Mouse (Mus musculus) monocyte, adult 2 months (primary cell): ENCODE results near the gene Dirc2.
A peak's percentile ranks its signal among the peaks of the same experiment; 100 is the strongest.

Experiments
- DNase-seq, 2 experiments: peaks; one replicate each; pipeline ENCODE4 v3.0.0; 2022; ENCODE audit warnings: low spot score in 2 of 2, low read depth in 1 of 2

The Dirc2 gene

DNA sequence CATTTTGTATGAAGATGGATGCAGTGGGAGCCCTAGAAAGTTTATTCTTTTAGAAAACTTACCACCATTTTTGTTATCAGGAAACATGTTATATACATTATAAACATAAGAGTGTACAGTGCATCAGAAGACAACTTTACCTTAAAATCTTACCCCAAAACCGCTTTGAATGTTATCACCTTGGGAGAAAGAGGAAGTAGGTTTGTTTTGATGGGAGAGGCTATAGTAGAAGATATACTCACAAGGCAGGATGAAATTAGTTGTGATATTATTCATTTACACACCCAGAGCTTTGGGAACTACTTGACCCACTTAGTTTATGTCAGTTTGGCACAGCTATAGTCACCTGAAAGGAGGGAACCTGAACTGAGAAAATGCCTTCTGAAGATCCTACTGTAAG, 6.7 kb upstream of the Dirc2 start:
- DNase-seq, result no peak

DNA sequence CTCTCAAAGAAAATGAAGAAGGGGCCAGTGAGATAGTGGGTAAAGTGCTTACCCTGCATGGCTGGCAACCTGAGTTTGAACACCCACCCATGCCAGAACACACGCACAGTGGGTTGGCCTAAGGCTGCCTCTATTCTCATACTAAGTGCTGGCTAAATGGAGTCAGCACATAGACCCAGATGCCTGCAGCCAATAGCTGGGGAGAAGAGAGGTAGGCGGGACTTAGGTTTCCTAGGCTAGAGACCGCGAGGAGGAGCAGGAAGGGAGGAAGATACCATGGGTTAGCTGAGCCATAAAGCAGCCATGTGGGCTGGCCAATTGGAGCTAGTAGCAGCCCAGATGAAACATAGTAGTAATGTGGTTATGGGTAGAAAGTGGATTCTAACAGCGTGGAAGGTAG, 3.4 kb upstream of the Dirc2 start:
- DNase-seq, result no peak

DNA sequence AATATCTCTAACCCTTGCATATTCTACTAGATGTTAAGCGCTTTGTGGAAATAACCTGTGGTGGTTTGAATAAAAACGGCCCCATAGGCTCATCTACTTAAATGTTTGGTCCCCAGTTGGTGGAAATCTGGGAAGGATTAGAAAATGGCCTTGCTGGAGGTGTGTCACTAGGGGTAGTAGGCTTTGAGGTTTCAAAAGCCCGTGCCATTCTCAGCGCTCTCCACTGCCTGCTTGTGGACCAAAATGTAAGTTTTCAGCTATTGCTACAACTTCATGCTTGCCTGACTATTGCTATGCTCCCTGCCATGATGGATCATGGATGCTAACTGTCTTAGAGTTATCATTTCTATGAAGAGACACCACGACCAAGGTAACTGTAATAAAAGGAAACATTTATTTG, 2.5 kb upstream of the Dirc2 start:
- no peak for DNase-seq

DNA sequence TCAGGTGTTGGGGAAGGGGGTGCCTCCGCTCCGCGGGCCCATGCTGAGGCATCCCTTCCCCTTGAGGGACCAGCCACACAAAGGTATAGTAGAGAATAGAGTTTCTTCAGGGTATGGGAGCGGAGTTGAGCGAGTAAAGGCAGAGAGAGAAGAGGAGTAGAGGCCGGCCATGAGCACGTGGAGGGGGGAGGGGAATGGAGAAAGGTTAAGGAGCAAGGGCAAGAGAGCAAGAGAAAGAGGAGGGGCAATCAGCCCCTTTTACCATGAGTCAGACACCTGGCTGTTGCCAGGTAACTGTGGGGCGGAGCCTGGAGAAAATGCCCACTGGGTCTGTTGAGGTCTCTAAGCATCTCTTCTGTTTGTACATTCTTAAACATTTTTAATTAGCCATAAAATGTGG, 2.0 kb upstream of the Dirc2 start:
- DNase-seq, result no peak

DNA sequence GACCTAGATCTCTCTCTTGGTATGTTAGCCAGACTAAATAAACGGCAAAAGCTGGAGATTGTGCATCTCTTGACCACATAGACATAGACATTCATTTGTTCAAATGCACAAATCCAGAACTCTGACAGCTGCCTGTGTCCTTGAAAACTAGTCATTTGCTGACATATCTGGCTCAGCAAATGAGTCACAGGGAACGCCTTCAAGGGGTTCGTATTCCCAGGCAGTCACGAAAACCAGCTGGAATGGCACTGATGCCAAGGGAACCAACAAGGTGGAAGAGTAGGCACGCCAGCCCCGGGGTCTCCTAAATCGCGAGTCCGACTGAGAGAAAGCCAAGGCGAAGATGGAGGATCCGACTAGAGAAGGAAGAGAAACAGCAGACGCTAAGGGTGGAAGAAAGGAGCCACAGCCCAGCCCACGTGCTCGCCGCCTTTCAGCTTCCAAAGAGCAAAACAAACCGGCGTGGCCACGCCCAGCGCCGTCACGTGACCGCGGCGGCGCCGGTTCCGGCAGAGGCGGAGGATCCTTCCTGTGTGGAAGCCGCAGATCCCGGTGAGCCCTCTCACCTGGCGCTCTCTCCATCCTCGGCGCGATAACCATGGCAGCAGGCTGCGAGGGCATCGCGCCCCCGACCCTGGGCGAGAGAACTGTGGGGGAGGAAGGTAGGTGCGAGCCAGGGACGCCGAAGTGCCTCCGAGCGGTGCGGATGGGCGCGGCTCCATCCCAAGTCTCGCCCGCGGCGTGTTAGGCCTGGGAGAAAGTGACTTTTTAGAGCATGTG, 912 bp upstream of the Dirc2 start, which contains the start of gene Hspbap1:
Gene Hspbap1, plus strand, starts transcription at position 498 of the 780 bp plus-strand sequence.
- peak; percentile 74 to 87 for DNase-seq

DNA sequence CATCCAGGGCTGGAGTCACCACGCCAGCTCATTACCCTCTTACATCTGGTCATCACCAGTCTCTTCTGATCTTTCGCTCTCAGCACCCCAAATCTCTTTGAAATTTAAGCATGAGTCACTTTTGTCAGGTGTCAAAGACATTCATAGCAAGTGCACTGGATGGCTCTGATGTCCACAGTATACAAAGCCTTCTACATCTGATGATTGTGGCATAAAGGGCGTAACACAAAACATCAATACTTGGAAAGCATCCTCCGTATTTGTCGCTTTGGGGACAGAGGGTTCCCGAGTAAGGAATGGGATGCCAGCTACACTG, 729 bp downstream of the Dirc2 start:
- DNase-seq, result no peak

DNA sequence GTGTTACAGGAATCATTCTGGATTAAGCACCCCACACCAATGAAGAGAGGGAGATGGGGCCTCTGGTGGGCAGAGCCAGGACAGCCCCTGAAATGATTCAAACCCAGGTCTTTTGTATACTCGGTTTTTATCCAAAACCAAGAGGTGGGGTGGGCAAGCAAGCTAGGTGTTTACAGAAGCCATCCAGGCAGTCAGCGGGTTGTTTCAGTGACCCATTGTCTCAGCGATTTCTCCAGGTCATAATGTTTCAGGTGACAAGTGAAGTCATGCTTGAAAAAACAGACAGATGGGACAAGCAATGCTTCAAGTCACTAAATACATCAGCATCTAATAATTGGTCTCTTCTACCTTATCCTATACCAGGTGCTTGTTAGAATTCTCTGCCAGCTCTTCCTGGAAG, 2.8 kb downstream of the Dirc2 start:
- no peak for DNase-seq

DNA sequence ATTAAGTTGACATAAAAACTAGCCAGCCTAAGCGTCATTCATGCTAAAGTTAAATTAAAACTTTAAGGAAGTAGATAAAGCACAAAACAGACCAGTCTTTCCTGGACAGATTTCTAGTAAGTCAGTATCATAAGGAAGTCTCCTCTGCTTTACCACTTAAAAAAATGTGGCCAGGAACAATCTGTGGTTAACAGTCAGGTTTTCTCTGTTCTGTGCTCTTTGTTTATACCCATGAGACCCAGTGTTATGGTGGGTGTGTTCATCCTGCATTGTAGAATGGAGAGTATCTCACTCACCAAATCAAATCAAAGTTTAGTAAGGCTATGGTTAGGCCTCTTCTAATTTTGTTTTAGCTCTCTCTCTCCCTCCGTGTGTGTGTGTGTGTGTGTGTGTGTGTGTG, 3.7 kb downstream of the Dirc2 start:
- DNase-seq, result no peak

DNA sequence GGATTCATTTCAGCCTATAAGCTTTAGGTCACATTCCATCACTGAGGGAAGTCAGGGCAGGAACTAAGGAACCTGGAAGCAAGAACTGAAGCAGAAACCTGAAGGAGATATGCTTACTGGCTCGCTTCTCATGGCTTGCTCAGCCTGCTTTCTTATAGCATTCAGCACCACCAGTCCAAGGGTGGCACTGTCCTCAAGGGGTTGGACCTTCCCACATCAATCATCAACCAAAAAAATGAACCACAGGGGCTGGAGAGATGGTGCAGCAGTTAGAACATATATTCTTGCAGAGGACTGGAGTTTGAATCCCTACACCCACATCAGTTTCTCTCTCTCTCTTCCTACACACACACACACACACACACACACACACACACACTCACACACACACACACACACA, 4.2 kb downstream of the Dirc2 start:
- no peak for DNase-seq

DNA sequence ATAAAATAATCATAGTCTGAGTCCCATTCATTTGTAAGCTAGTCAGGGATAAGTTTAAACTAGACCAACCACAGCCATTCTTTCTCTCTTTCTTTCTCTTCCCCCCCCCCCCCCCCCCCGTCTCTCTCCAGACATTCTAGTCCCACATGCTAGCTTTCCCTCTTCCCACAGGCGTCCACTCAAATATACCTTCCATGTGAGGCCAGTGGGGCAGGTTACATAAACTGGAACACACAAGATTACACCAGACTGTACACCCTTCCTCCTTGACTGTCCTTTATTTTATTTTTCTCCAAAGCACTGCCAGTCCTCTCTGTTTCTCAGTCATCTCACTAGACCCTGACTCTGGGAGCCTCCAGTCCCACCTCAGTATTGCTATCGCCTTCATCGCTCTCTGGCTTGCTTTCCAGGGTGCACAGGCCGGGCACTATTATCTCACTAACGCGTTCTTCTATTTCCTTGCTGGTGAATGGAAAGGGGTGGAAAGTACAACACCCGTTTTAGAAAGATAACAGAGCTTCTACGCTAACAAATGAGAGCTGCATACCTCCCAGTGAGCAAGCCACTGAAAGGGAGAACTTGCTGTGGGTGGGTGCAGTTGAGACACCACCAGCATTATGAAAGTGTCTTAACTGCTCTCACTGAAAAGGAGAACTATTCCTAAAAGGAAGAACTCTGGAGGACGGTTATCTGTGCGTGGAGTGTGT, 5.4 kb downstream of the Dirc2 start:
- peak in 1 of 2 experiments; percentile 24 for DNase-seq

DNA sequence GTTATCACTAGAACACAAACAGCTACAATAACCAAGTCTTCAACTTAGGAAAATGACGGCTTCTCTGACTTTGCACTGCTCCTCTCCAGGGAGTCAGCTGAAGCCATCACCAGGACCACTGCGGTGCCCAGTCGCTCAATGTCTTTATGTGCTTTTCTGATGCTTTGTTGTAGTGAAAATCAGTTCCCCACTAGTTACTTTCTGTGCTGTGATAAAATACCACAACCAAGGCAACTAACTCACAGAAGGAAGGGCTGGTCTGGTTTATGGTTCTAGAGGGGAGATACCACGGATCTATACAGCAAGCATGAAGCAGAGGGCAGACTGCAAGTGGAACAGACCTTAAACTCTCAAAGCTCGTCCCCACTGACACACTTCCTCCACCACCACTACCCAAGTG, 9.8 kb downstream of the Dirc2 start:
- no peak for DNase-seq

DNA sequence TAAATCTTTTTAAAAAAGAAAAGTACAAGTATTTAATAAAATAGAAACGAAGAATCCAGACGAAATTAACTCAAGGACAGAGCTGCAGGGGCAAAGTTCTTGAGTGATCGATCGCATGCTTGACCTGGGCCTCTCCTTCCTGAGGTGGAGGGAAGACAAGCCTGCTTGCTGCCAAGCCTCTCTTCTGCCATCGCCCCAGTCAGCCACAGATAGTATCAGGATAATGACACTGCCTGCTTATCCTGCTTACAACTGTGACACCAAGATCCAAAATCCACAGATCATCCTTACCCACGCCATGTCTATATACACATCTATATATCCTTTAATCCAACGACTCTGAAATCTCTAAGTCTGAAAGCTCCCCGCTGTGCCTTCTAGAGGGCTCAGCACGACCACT, 12.5 kb downstream of the Dirc2 start:
- DNase-seq, result no peak

DNA sequence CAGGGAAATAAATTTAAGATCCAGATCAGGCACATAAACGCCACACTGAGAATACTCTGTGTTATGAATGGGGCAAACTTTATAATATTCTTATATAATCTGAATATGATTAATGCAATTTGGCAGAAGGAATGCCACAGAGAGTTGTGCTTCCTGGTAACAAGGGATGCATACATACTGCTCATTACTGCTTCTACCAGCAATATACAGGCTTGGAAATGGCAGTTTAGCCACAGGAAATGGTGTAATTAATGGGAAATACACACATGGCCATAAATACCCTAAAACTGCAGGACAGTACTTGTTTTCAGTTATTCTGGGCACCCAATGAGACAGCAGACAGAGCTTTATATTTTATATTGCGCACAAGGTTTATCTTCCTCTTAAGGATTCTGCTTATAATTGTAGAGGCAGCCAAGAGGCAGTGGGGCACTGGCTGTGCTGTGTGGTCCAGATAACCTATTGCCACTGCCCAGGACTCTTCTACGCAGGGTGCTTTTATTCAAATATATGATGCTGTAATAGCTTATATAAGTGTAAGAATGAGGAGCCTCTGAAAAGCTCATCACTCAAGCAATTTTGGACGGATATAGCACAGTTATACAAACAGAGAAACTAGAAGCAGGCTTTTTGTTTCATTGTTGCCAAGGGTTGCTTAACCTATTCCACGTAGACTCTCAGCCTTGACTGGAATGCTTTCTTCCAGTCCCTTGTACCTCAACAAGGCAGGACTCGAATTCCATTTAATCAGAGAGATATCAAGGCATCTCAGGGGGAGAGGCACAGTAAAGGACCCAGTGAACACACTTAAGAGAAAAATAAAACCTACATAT, 13.4 kb downstream of the Dirc2 start:
- no peak for DNase-seq

DNA sequence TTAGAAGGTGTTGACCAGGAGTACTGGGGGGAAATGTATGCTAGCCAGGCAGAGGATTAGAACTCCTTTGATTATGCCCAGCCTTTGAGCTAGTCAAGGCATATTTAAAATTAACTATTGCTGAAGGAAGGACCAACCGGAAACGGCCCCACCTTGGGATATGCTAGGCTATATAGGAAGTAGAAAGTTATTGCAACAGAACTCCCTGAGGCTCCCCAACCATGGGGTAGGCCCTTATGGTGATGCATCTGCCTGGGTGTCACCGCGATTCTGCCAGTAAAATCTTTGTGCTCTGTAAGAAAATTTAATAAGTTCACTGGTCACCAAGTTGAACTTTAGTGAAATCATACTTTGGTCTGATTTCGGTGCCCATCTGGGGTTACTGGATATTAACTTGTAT, 15.2 kb downstream of the Dirc2 start:
- DNase-seq, result no peak

DNA sequence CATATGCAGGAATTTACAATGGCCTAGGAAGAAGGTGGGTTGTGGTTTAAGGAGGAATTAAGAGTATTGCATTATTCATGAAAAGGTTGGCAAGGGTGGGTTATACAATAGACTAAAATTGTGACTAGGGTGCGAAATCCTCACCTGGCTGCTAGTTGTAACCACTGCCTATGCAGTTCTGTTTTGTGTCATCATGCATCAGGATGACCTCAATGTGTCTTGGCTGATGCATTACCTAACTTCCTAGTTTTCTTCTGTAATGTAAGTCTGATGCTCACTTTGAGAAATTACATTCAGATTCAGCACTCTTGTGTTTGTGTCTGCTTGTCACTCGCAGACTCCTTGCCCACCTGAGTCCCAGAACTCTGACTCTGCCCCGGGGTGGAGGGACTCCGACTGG, 17.3 kb downstream of the Dirc2 start:
- no peak for DNase-seq

DNA sequence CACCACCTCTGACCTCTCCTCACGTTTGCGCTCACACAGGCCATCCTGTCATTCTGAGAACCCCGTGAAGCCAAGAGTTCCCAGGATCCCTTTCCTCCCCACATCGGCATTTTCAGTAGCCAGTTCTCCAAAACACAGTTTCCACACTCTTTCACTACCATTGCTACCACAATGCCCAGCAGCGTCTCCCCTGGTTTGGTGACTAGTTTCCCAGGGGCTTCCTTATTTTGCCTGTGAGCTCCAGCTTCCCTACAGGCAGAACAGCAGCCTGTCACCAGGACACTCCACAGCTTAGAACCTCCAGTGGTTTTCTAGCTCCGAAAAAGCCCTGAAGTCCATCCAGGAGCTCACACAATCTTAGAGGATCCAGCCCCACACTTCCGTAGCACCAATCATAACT, 19.8 kb downstream of the Dirc2 start:
- DNase-seq, result peak in 1 of 2 experiments; percentile 14

DNA sequence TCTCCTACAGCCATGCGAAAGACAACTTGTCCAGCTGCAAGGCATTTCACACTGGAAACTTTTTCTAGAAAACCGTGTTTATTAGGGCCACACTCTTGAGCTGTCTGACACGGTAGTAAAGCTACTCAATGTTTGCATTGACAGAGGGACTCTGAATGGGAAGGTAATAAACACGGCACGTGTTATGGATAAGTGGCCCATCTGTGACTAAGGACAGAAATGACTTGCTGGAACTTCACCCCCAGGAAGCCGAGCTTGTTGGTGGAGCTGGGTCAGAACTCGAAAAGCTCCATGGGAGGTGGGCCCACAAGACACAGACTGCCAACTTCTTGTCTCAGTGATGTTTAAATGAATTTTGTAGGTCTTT, 20.9 kb downstream of the Dirc2 start:
- DNase-seq, result no peak

DNA sequence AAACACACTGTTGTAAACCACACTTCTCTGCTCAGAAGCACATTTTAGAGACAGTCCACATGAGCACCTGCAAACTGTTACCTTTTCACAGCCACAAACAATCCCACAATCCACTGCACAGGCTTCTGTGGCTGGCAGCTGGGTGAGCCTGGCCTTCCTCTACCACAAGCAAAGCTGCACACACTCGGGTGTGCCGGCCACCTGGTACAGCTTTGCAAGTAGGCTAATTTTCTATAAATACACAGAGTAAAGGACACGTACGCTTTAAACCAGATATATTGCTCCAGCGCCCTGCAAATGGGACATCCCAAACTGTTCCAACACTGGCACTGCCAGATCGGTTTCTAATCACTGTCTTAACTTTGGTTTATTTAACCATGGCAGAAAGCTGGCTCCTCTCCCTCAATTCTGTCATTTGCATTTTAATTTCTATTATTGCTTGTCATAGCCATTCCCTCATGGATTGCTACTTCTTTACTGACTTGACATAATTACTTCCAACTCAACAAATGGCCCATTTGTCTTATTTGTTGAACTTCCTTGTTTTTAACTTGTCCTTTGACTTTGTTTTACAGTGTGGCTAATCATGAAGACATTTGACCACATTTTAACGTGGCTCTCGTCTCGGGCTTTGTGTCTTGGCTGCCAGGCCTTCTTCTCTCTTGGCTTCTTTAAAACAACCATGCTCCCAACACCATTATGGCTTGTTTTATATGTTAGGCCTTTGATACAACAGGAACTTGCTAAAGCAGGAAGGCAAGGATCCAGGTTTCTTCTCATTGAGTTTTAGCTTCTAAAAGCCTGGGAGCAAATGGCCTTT, 21.5 kb downstream of the Dirc2 start:
- no peak for DNase-seq

DNA sequence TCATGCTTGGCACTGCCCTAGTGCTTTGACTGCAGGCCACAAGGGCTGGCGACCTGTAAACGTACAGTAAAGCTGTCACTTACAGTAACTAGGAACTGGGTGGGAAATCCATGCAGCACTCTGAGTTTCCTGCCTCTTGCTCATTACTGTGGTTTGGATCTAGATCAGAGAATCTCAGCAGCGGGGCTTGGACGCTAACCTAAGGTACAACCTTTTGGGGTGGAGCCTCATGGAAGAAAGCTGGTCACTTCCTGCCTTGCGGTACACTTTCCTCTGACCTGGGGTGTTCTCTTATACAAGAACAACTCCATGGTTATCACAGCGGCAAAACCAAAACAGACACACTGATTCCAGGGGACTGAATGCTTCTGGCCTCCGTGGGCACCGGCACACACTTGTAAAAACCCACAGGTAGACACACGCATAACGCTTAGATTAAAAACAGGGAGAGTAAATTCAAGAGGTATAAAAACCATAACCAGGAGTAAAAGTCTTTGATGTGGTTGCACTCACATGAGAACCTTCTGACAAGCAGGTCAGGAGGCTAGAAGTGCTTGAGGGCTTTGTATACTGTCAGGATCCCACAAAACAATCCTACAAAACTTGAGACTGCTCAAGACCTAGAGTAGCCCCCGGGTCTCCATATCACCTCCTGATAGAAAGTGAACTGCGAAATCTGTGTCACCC, 26.8 kb downstream of the Dirc2 start:
- no peak for DNase-seq

DNA sequence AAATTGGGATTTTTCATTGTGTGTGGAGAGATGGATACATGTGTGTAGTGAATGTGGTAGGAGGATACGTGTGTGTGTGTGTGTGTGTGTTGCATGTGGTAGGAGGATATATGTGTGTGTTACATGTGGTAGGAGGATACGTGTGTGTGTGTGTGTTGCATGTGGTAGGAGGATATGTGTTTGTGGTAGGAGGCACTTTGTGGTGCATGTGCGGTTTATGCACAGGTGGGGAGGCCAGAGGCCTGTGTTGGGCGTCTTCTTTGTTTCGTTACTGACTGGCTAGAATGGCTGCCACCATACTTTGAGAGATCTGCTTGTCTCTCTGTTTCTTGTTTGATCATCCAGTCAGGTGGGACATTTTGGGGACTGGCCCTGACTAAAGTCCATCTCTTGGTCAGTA, 27.5 kb downstream of the Dirc2 start:
- no peak for DNase-seq

DNA sequence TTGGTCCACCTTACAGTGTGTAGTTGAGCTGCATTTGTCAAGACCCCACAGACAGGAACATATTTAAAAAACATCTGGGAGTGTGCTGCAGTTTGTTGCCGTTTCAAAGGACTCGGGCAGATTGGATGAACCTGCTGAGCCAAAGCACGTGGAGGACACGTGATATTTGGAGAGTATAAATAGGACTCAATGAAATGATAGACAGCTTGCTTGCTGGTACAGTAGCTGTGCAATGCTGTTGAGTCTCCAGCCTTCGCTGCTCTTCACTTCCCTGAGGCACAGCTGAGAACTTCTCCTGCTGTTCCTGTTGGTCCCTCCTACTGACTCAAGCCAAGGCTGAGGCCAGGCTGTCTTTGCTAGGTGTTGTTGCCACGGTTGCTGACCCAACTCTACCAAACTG, 28.2 kb downstream of the Dirc2 start:
- DNase-seq, result no peak
